Comparison of ENCODE assay signal across 30 mouse cellular contexts in the genomic region with DNA sequence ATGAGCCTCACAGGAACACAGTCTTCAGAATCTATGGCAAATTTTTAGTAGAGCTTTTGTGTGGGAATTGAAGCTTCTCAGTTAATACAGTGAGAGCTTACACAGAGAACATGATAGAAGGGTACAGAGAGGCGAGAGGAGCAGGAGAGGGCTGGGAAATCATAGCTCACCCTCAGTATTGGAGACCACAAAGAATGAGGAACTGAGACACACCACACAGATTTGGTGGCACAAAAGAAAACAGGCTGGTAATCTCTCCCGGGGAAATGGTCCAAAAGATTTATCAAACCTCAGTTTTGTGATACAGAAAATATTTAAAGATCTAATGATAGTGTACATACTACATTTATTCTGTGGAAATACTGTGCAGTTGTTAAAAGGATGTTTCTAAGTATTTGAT. TPM values are rescaled to one million over a fixed set of nuclear protein-coding genes. Genes with fewer than 3 reads are reported as not detected.
DNase-seq lines count a peak whose midpoint lies in the region; ATAC-seq lines count a peak whose summit lies in the region.
"Had no signal": no experiment of that assay in that cellular context is flagged by ENCODE, and none has a peak within 500 bp of the region (broad histone marks: within the 10 kb centered on the region; RNA-seq: fewer than 3 reads in every experiment).

No protein-coding gene starts in this region.

- no peaks in the 10 kb centered on the region for H3K9me3 ChIP-seq in midbrain, embryonic 11.5 days (ENCODE audit: control insufficient read depth, low read length)
- H3K9me3 ChIP-seq in midbrain, embryonic 16.5 days (replicated peaks; ENCODE audit: control insufficient read depth, low read length, poor library complexity, severe bottlenecking) = no peaks in the 10 kb centered on the region
- H3K9me3 ChIP-seq in embryonic facial prominence, embryonic 10.5 days = no peaks in the 10 kb centered on the region
- H3K9me3 ChIP-seq: heart, embryonic 12.5 days; kidney, embryonic 15.5 days; limb, embryonic 10.5 days; limb, embryonic 15.5 days; liver, embryonic 13.5 days; midbrain, embryonic 10.5 days; neural tube, embryonic 13.5 days had no signal

- 74% methylated on average over 2 of the region's 2 CpGs for WGBS in midbrain, embryonic 11.5 days
- 67% methylated on average over 2 of the region's 2 CpGs for WGBS in midbrain, embryonic 16.5 days
- 75% methylated on average over 2 of the region's 2 CpGs for WGBS in embryonic facial prominence, embryonic 10.5 days

- ATAC-seq in midbrain, embryonic 11.5 days (ENCODE audit: low FRiP score) = no peak
- no peak for ATAC-seq in midbrain, embryonic 16.5 days
- peak; percentile 94 for ATAC-seq in granulocyte monocyte progenitor cell, adult 5-6 weeks (replicated peaks; ENCODE audit: poor library complexity, severe bottlenecking)
- ATAC-seq in monocyte, adult 5-6 weeks (replicated peaks; ENCODE audit: insufficient number of reproducible peaks, low FRiP score, low TSS enrichment, poor library complexity, severe bottlenecking) = peak; percentile 61; the same call in 1 of the 2 replicates
- ATAC-seq: forebrain, embryonic 16.5 days; hindbrain, embryonic 16.5 days; lung, postnatal 0 days had no signal

- no peaks in the 10 kb centered on the region for H3K4me1 ChIP-seq in midbrain, embryonic 11.5 days (ENCODE audit: control insufficient read depth, insufficient read depth, low read length)
- H3K4me1 ChIP-seq in midbrain, embryonic 16.5 days (ENCODE audit: control insufficient read depth, insufficient read depth, low read length) = no peaks in the 10 kb centered on the region
- H3K4me1 ChIP-seq in embryonic facial prominence, embryonic 10.5 days = no peaks in the 10 kb centered on the region
- H3K4me1 ChIP-seq: heart, embryonic 12.5 days; kidney, embryonic 15.5 days; limb, embryonic 10.5 days; limb, embryonic 15.5 days; liver, embryonic 13.5 days; midbrain, embryonic 10.5 days; neural tube, embryonic 13.5 days had no signal

- DNase-seq in midbrain, embryonic 11.5 days (ENCODE audit: low spot score, missing footprints) = peak; percentile 75
- DNase-seq in embryo, embryonic 10.5 days (ENCODE audit: low spot score) = no peak
- DNase-seq in embryonic facial prominence, embryonic 10.5 days (ENCODE audit: low spot score) = no peak
- no peak for DNase-seq in urinary bladder, adult 18-20 months (ENCODE audit: low spot score in 2 of 2)
- DNase-seq: adrenal gland, postnatal 10 days; cerebellum, adult 11 months; cerebellum, adult 9-10 months; cerebellum, postnatal 36 days; heart, adult 2 months; heart, postnatal 4 days; kidney, adult 18-20 months; kidney, postnatal 36 days; liver, embryonic 13.5 days; lung, adult 18-20 months; lung, postnatal 4 days; right cerebral cortex, postnatal 25 days; thymus, postnatal 14 days had no signal

- H3K27ac ChIP-seq in midbrain, embryonic 11.5 days (ENCODE audit: low read depth, low read length) = no peak overlapping the region
- H3K27ac ChIP-seq in midbrain, embryonic 16.5 days (ENCODE audit: low read length) = no peak overlapping the region
- H3K27ac ChIP-seq in embryonic facial prominence, embryonic 10.5 days (replicated peaks) = no peak overlapping the region
- H3K27ac ChIP-seq: heart, adult 2 months; kidney, embryonic 15.5 days; limb, embryonic 10.5 days; limb, embryonic 15.5 days; liver, embryonic 13.5 days; midbrain, embryonic 10.5 days; neural tube, embryonic 13.5 days had no signal

- no peaks in the 10 kb centered on the region for H3K27me3 ChIP-seq in midbrain, embryonic 11.5 days (ENCODE audit: control insufficient read depth, insufficient read depth, low read length)
- H3K27me3 ChIP-seq in midbrain, embryonic 16.5 days (ENCODE audit: control insufficient read depth, insufficient read depth, low read depth, low read length) = no peaks in the 10 kb centered on the region
- no peaks in the 10 kb centered on the region for H3K27me3 ChIP-seq in embryonic facial prominence, embryonic 10.5 days (replicated peaks; ENCODE audit: low read depth, poor library complexity, severe bottlenecking)
- H3K27me3 ChIP-seq: heart, embryonic 12.5 days; kidney, embryonic 15.5 days; limb, embryonic 15.5 days; liver, embryonic 13.5 days; neural tube, embryonic 13.5 days had no signal

- H3K4me3 ChIP-seq in midbrain, embryonic 11.5 days (ENCODE audit: low read depth, low read length) = no peak overlapping the region
- no peak overlapping the region for H3K4me3 ChIP-seq in midbrain, embryonic 16.5 days (ENCODE audit: low read depth, low read length)
- no peak overlapping the region for H3K4me3 ChIP-seq in embryonic facial prominence, embryonic 10.5 days
- H3K4me3 ChIP-seq: erythroblast, embryonic 14.5 days; heart, adult 2 months; heart, embryonic 12.5 days; kidney, embryonic 15.5 days; limb, embryonic 10.5 days; limb, embryonic 15.5 days; liver, embryonic 13.5 days; midbrain, embryonic 10.5 days; neural tube, embryonic 13.5 days had no signal

- no peak overlapping the region for H3K4me2 ChIP-seq in midbrain, embryonic 11.5 days
- no peak overlapping the region for H3K4me2 ChIP-seq in midbrain, embryonic 16.5 days (ENCODE audit: low read length)
- H3K4me2 ChIP-seq: heart, embryonic 12.5 days; kidney, embryonic 15.5 days; limb, embryonic 15.5 days; liver, embryonic 13.5 days; neural tube, embryonic 13.5 days had no signal

- H3K36me3 ChIP-seq in midbrain, embryonic 11.5 days (ENCODE audit: control insufficient read depth, insufficient read depth, low read length) = no peaks in the 10 kb centered on the region
- no peaks in the 10 kb centered on the region for H3K36me3 ChIP-seq in midbrain, embryonic 16.5 days (ENCODE audit: control insufficient read depth, insufficient read depth, low read length)
- H3K36me3 ChIP-seq in embryonic facial prominence, embryonic 10.5 days (replicated peaks) = no peaks in the 10 kb centered on the region
- H3K36me3 ChIP-seq: heart, embryonic 12.5 days; kidney, embryonic 15.5 days; limb, embryonic 10.5 days; limb, embryonic 15.5 days; liver, embryonic 13.5 days; midbrain, embryonic 10.5 days; neural tube, embryonic 13.5 days had no signal

- H3K9ac ChIP-seq in midbrain, embryonic 11.5 days (ENCODE audit: low read length) = no peak overlapping the region
- H3K9ac ChIP-seq in midbrain, embryonic 16.5 days (ENCODE audit: low read depth, low read length) = no peak overlapping the region
- H3K9ac ChIP-seq: heart, embryonic 12.5 days; kidney, embryonic 15.5 days; limb, embryonic 15.5 days; liver, embryonic 13.5 days; neural tube, embryonic 13.5 days had no signal

RNA-seq across cellular contexts. Expression of a gene that starts 11.6 kb away (rescaled TPM):
- polyA plus RNA-seq in midbrain, embryonic 11.5 days (2014; fragmentation: Nextera tagmentation; extraction: Ambion mirVana) = 13.7 and 17.6 TPM in 2 replicates
- polyA plus RNA-seq in midbrain, embryonic 16.5 days (2015; fragmentation: Nextera tagmentation; extraction: Ambion mirVana) = 29.8 and 34.5 TPM in 2 replicates
- not detected in 2 replicates for total RNA-seq in granulocyte monocyte progenitor cell, adult 5-6 weeks (2014; fragmentation: Nextera tagmentation)
- total RNA-seq in granulocyte monocyte progenitor cell, adult 5-6 weeks (2017) = 0.39 and 0.67 TPM in 2 replicates
- 18.9 to 23.0 TPM (median 21.4 TPM) in 3 replicates for total RNA-seq in monocyte, adult 5-6 weeks (2017)
- 5.8 and 6.2 TPM in 2 replicates for polyA plus RNA-seq in embryonic facial prominence, embryonic 10.5 days (2016; fragmentation: Nextera tagmentation; extraction: Ambion mirVana)
- polyA plus RNA-seq: erythroblast, embryonic 14.5 days had no signal

Comparison
In these comparisons a context has a peak if more than half of its experiments do, and no peak if none do; other contexts are left out.
1. ATAC-seq: peak in granulocyte monocyte progenitor cell, adult 5-6 weeks (single experiment) and monocyte, adult 5-6 weeks (single experiment); none in midbrain, embryonic 11.5 days (single experiment) and midbrain, embryonic 16.5 days (single experiment).